Mouse (Mus musculus): ENCODE measurements around the gene Scn3b.

Gene Scn3b

GRCm38 (mm10) chr9:40316865-40317660 lies 48.0 kb downstream of the Scn3b start:
- DNase-seq (ENCODE audit: low spot score in 2 of 2) = no peak

- no peak for DNase-seq (ENCODE audit: low spot score in 2 of 2)
These were observed 48.7 kb downstream of the Scn3b start for GRCm38 (mm10) chr9:40317735-40318134.

DNA sequence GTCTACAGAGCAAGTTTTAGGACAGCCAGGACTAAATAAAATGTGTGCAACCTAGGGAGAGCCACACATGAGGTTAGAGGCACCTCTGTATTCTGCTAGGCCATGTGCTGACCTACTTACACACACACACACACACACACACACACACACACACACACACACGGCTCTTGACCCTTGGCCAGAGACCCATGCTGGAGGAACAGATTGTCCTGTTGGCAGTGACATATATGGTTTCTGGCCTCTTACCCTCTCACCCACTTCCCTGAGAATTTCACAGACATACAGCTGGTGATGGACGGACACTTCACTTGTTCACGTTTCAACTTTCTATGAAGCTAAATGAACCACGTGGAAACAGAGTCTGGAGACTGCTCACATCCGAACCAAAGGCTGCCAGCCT lies 49.8 kb downstream of the Scn3b start:
- no peak for DNase-seq (ENCODE audit: low spot score in 2 of 2)

DNA sequence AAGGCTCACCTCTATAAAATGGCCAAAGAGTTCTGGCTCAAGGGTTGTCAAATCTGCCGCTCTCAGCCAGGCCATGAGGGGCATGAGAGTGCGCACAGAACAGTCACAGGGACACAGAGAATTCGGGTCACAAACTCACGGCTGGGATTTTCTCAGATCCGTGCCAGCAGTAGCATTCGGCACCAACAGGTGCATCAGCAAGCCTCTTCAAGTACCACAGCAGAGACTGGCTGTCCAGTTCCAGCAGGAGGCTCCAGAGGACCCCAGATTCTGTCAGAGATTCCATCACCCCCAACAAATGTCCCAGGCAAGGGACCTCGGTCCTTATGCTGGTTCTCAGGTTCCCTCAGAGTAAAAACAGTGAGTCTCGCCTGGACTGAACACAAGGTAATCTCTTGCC lies 51.4 kb downstream of the Scn3b start:
- no peak for DNase-seq (ENCODE audit: low spot score in 2 of 2)

DNA sequence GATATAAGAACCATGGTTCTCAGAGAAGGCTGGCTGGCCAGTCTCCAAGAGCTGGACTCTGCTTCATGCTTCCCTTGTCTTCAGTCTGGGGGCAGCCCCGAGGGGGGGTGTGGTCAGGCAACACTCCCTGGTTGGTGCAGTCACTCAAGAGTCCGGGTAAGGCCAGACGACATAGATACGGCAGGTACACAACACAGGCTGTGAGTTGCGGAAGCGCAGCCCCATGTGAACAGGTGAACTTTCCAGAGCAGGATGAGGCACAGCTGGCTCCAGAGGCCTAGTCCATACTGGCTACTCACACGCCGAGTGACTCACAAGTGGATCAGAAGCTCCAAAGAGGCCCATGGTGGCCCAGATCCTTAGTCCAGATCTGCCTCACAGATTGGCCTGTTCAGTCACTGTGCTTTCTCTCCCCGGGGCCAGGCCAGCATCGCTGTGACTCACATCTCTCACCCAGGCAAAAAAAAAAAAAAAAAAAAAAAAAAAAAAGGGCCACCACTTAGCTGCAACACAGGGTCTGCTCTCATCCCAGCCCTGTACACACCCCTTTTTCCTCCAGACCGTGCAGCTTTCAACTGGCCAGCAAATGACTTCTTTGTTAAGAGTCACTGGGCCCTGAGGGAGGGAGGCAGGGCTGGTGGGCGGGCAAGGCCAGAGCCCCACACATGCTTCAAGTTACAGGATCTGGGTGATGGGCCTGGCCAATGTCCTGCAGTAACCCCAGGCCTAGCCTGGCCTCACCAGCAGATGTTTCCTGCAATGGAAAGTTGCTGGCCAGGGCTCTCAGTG lies 52.1 kb downstream of the Scn3b start:
- DNase-seq (ENCODE audit: low spot score in 2 of 2) = no peak

- no peak for DNase-seq (ENCODE audit: low spot score in 2 of 2)
These were observed 52.6 kb downstream of the Scn3b start for GRCm38 (mm10) chr9:40321668-40322003.

DNA sequence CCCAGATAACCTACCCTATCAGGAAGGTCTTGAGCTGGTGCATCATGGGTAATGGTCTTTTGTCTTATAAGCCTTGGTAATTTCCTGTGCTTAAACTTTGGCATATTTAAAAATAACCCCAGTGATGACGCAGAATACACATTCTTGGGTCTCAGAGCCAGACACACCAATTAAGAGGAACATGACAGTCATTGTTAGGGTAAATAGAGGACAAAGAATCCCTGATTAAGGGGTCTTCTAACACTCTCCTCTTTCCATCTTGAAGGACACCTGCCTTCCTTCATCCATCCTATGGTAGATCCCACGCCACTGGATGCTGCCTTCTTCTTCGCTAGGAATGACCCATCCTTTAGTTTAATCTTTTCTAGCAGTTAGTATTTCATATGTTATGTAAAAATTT lies 53.4 kb downstream of the Scn3b start:
- no peak for DNase-seq (ENCODE audit: low spot score in 2 of 2)

DNA sequence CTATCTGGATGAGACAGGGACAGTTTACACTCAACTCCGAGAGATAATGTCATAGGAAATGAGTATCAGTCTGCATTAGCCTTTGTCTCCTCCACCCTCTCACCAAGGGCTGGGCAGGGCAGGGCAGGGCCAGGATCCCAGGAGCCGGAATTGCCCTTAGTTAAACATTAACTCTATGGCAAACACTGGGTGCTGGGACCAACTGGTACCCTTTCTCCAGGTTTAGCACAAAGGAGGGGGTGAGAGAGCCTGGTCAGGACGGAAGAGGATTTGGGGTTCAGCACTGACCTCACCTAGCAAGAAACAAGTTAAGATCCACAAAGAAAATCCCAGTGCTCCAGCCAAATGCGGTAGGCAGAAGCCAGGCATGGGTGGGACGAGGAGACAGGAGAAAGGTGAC lies 54.2 kb downstream of the Scn3b start:
- DNase-seq (ENCODE audit: low spot score in 2 of 2) = no peak

DNA sequence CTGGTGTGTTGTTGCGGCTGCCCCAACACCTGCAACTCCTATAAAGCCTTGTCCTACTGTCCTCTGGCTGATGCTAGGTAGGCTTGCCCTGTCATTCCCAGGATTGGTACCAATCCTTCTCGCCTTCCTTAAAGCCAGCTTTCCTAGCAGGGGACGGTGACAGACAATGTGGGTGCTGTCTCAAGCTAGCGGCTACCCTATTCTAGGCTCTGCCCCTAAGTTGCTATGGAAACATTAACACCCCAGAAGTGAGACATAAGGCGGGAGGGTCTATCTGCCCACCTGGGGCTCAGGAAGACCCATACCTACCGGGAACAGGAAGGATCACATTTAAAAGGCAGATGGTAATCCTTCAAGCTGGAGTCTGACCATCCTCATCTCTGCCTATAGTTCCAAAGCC lies 54.8 kb downstream of the Scn3b start:
- no peak for DNase-seq (ENCODE audit: low spot score in 2 of 2)

DNA sequence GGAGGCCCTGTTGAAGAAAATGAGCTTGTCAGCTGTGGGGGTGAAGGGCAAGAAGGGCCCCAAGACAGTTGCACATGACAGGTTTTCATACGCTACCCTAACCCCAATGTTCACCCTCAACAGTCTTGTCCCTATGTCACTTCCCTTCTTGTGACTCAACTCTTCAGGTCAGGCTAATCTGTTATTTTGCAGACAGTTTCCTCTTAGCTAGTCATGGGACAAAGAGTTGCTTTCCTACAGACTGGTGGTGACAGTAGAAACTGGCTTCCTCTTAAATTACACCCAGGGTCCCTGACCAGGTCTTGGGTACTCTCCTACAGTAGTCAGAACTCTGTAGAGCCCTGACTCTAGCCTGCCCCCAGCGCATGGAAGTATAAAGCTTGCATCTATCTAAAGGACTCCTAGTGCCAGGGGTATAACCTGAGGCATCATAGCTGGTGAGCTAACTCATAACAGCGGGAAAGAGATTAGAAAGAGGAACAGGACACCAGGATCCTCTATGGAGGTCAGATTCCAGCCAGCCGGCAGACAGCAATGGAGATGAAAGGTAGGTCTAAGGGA lies 55.3 kb downstream of the Scn3b start:
- DNase-seq (ENCODE audit: low spot score in 2 of 2) = no peak

- DNase-seq (ENCODE audit: low spot score in 2 of 2) = no peak
These were observed 55.8 kb downstream of the Scn3b start for GRCm38 (mm10) chr9:40324826-40325225.

GRCm38 (mm10) chr9:40326260-40326915 lies 57.4 kb downstream of the Scn3b start:
- no peak for DNase-seq (ENCODE audit: low spot score in 2 of 2)

DNA sequence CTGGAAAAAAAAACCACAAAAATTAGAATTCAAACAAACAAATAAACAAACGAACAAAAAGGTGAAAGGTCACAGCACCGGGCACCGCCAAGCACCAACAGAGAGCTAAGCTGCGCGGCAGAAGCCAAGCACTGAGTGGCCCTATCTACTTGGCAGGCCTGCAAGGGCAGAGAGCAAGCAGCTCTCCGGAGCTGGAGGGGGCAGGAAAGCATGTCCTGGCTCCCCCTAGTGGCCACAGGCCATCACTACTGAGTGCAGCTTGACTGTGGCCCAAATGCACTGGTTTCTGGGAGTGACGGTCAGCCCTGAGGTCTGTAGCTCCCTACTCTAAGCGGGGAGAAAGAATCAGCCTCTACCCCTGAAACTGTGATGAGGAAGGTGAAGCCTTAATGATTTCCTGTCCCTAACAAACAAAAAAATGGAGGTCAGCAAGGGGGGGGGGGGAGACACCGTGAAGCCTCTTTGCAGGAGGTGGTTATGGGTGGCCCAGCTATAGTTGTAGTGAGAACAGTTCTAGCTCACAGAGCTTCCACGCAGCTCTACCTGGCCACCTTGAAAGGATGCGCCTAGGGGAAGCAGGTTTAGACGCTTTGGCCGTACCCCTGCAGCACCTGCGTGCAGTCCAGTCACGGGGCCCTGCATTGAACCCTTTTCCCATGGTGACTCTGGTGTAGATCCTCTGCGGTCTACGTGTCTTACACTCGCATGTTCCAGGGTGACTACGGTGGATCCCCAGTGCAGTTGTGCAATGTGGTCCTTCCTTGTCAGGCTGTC lies 61.8 kb downstream of the Scn3b start:
- peak; percentile 87 to 89 for DNase-seq (ENCODE audit: low spot score in 2 of 2)

GRCm38 (mm10) chr9:40331411-40332286 lies 62.6 kb downstream of the Scn3b start:
- no peak for DNase-seq (ENCODE audit: low spot score in 2 of 2)

- DNase-seq (ENCODE audit: low spot score in 2 of 2) = no peak
These were observed 63.3 kb downstream of the Scn3b start for GRCm38 (mm10) chr9:40332326-40332725.

DNA sequence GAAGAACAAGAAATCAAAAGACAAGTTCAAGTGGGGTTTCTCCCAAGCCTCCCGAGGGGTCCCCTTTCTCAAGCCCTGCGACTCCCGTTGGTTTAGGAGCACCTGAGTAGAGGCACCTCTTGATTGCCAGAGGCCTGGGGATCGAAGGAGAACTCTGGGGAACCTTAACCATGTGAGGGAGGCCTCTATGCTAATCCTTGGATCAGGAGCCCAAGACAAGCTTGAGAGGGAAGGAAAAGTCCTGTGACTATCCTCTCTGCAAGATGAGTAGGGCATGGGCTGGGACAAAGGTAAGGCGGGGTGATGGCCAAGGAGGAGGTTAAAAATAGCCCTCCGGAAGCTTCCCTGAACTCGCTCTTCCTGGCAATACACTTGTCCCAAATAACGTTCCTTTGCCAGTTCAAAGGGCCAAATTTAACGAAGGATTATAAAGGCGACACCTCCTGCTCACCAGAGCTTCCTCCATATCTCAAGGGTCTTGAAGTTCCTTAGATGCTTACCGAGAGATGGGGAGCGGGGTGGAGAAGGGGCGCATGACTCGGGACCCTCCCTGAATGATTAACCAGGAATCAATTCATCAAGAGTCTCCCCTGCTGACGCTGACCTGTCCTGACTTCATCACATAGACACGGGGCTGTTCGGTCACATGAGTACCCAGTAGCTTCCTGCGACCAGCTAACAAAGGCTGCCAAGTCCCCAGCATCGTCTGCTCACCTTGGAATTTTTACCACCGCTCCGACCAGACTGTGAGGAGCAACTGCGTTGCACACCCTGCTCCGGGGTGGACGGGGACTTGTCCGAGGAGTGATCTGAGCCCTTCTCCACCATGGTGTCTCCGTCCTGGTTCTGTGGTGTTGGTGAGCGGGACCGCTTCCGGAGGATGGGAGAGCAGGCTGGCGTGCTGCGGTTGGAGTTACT lies 64.0 kb downstream of the Scn3b start:
- no peak for DNase-seq (ENCODE audit: low spot score in 2 of 2)

GRCm38 (mm10) chr9:40333649-40334396 lies 64.8 kb downstream of the Scn3b start:
- DNase-seq (ENCODE audit: low spot score in 2 of 2) = peak; percentile 81 to 88

- no peak for DNase-seq (ENCODE audit: low spot score in 2 of 2)
These were observed 65.6 kb downstream of the Scn3b start for GRCm38 (mm10) chr9:40334617-40335016.

DNA sequence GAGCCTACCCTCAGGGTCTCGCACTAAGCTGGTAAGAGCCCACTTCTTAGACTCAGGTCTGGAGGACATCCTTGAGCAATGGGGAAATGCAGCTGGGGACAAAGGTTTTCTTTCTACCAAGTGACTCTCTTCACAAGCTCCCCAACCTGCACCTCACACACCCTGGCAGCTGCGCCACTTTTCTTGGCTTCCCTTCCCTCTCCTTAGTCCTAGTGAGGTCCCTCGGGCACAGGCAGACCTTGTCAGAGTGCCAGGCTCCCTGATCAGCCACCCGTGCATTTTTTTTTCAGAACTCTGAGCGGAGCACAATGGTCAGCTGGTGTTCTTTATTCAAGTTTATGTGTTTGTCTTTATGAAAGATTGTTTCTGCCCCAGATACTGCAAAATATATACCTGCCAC lies 67.7 kb downstream of the Scn3b start:
- no peak for DNase-seq (ENCODE audit: low spot score in 2 of 2)
